Mouse (Mus musculus): ENCODE measurements around the gene Pgm2. TPM values are rescaled to one million over a fixed set of nuclear protein-coding genes. Genes with fewer than 3 reads are reported as not detected.

Gene Pgm2
- 22.8 and 29.3 TPM in 2 replicates for polyA plus RNA-seq (2014; fragmentation: Nextera tagmentation; extraction: Ambion mirVana)

GRCm38 (mm10) chr5:64092748-64093292 lies at the start of gene Pgm2:
Gene Pgm2, plus strand, starts transcription at chr5:64092950.
- H3K27ac ChIP-seq (ENCODE audit: low read depth, low read length), result no peak within 1 kb of the TSS
- H3K27me3 ChIP-seq (ENCODE audit: control insufficient read depth, insufficient read depth, low read length), result no peaks in the 10 kb centered on the region
- peak within 1 kb of the TSS; percentile 70 for H3K4me3 ChIP-seq (ENCODE audit: low read depth, low read length)
- under 1% methylated on average over 39 of the region's 43 CpGs for WGBS
- H3K9ac ChIP-seq (ENCODE audit: low read length), result peak within 1 kb of the TSS; percentile 83
- H3K4me1 ChIP-seq (ENCODE audit: control insufficient read depth, insufficient read depth, low read length), result peaks cover 3% of the 10 kb centered on the region; the same call in 1 of the 2 replicates
- no peaks in the 10 kb centered on the region for H3K36me3 ChIP-seq (ENCODE audit: control insufficient read depth, insufficient read depth, low read length)
- H3K4me2 ChIP-seq, result peak within 1 kb of the TSS; percentile 83
- DNase-seq (ENCODE audit: low spot score, missing footprints), result peak; percentile 97
- no peaks in the 10 kb centered on the region for H3K9me3 ChIP-seq (ENCODE audit: control insufficient read depth, low read length)
- ATAC-seq (ENCODE audit: low FRiP score), result peak; percentile 98

GRCm38 (mm10) chr5:64043694-64044453 lies 48.9 kb upstream of the Pgm2 start:
- H3K9me3 ChIP-seq (ENCODE audit: control insufficient read depth, low read length), result no peaks in the 10 kb centered on the region
- no peak overlapping the region for H3K27ac ChIP-seq (ENCODE audit: low read depth, low read length)
- 59% methylated on average over 5 of the region's 5 CpGs for WGBS
- no peaks in the 10 kb centered on the region for H3K27me3 ChIP-seq (ENCODE audit: control insufficient read depth, insufficient read depth, low read length)
- H3K4me2 ChIP-seq, result no peak overlapping the region
- H3K4me1 ChIP-seq (ENCODE audit: control insufficient read depth, insufficient read depth, low read length), result 0 out of 2 replicates have a peak, but pooled peaks cover 2% of the 10 kb centered on the region
- ATAC-seq (ENCODE audit: low FRiP score) (peak; percentile 59; the same call in 1 of the 2 replicates), DNase-seq (ENCODE audit: low spot score, missing footprints) (no peak)
- no peaks in the 10 kb centered on the region for H3K36me3 ChIP-seq (ENCODE audit: control insufficient read depth, insufficient read depth, low read length)
- H3K4me3 ChIP-seq (ENCODE audit: low read depth, low read length), result no peak overlapping the region
- H3K9ac ChIP-seq (ENCODE audit: low read length), result no peak overlapping the region

GRCm38 (mm10) chr5:64044790-64045189 lies 48.0 kb upstream of the Pgm2 start:
- WGBS, result 90% methylated on average over 18 of the region's 18 CpGs
- no peak overlapping the region for H3K27ac ChIP-seq (ENCODE audit: low read depth, low read length)
- H3K9ac ChIP-seq (ENCODE audit: low read length), result no peak overlapping the region
- no peak for DNase-seq (ENCODE audit: low spot score, missing footprints)
- ATAC-seq (ENCODE audit: low FRiP score), result no peak
- no peak overlapping the region for H3K4me3 ChIP-seq (ENCODE audit: low read depth, low read length)
- no peak overlapping the region for H3K4me2 ChIP-seq
- H3K9me3 ChIP-seq (ENCODE audit: control insufficient read depth, low read length), result no peaks in the 10 kb centered on the region
- no peaks in the 10 kb centered on the region for H3K27me3 ChIP-seq (ENCODE audit: control insufficient read depth, insufficient read depth, low read length)
- no peaks in the 10 kb centered on the region for H3K36me3 ChIP-seq (ENCODE audit: control insufficient read depth, insufficient read depth, low read length)
- 0 out of 2 replicates have a peak, but pooled peaks cover 2% of the 10 kb centered on the region for H3K4me1 ChIP-seq (ENCODE audit: control insufficient read depth, insufficient read depth, low read length)

GRCm38 (mm10) chr5:64045502-64045901 lies 47.2 kb upstream of the Pgm2 start:
- ATAC-seq (ENCODE audit: low FRiP score), result peak; percentile 52; the same call in 1 of the 2 replicates
- 83% methylated on average over 8 of the region's 8 CpGs for WGBS
- Histone ChIP-seq H3K9me3 (ENCODE audit: control insufficient read depth, low read length) (no peaks in the 10 kb centered on the region), H3K9ac (ENCODE audit: low read length) (no peak overlapping the region), H3K4me1 (ENCODE audit: control insufficient read depth, insufficient read depth, low read length) (0 out of 2 replicates have a peak, but pooled peaks cover 2% of the 10 kb centered on the region), H3K27me3 (ENCODE audit: control insufficient read depth, insufficient read depth, low read length) (no peaks in the 10 kb centered on the region), H3K36me3 (ENCODE audit: control insufficient read depth, insufficient read depth, low read length) (no peaks in the 10 kb centered on the region), H3K27ac (ENCODE audit: low read depth, low read length) (no peak overlapping the region), H3K4me3 (ENCODE audit: low read depth, low read length) (no peak overlapping the region), H3K4me2 (no peak overlapping the region)
- DNase-seq (ENCODE audit: low spot score, missing footprints), result no peak

GRCm38 (mm10) chr5:64046995-64047394 lies 45.8 kb upstream of the Pgm2 start:
- H3K9me3 ChIP-seq (ENCODE audit: control insufficient read depth, low read length), result no peaks in the 10 kb centered on the region
- H3K36me3 ChIP-seq (ENCODE audit: control insufficient read depth, insufficient read depth, low read length), result no peaks in the 10 kb centered on the region
- H3K27me3 ChIP-seq (ENCODE audit: control insufficient read depth, insufficient read depth, low read length), result no peaks in the 10 kb centered on the region
- H3K4me2 ChIP-seq, result no peak overlapping the region
- H3K4me1 ChIP-seq (ENCODE audit: control insufficient read depth, insufficient read depth, low read length), result 0 out of 2 replicates have a peak, but pooled peaks cover 2% of the 10 kb centered on the region
- ATAC-seq (ENCODE audit: low FRiP score) (no peak), DNase-seq (ENCODE audit: low spot score, missing footprints) (no peak)
- no peak overlapping the region for H3K4me3 ChIP-seq (ENCODE audit: low read depth, low read length)
- no peak overlapping the region for H3K27ac ChIP-seq (ENCODE audit: low read depth, low read length)
- no peak overlapping the region for H3K9ac ChIP-seq (ENCODE audit: low read length)
- WGBS, result 82% methylated on average over 11 of the region's 11 CpGs

GRCm38 (mm10) chr5:64047921-64048320 lies 44.8 kb upstream of the Pgm2 start:
- no peak overlapping the region for H3K4me3 ChIP-seq (ENCODE audit: low read depth, low read length)
- H3K4me1 ChIP-seq (ENCODE audit: control insufficient read depth, insufficient read depth, low read length), result 0 out of 2 replicates have a peak, but pooled peaks cover 2% of the 10 kb centered on the region
- no peak for DNase-seq (ENCODE audit: low spot score, missing footprints)
- ATAC-seq (ENCODE audit: low FRiP score), result no peak
- H3K27ac ChIP-seq (ENCODE audit: low read depth, low read length), result no peak overlapping the region
- H3K36me3 ChIP-seq (ENCODE audit: control insufficient read depth, insufficient read depth, low read length), result no peaks in the 10 kb centered on the region
- no peaks in the 10 kb centered on the region for H3K27me3 ChIP-seq (ENCODE audit: control insufficient read depth, insufficient read depth, low read length)
- WGBS, result 70% methylated on average over 6 of the region's 6 CpGs
- H3K9ac ChIP-seq (ENCODE audit: low read length), result no peak overlapping the region
- no peaks in the 10 kb centered on the region for H3K9me3 ChIP-seq (ENCODE audit: control insufficient read depth, low read length)
- no peak overlapping the region for H3K4me2 ChIP-seq

- Histone ChIP-seq H3K4me3 (ENCODE audit: low read depth, low read length) (no peak overlapping the region), H3K4me1 (ENCODE audit: control insufficient read depth, insufficient read depth, low read length) (0 out of 2 replicates have a peak, but pooled peaks cover 2% of the 10 kb centered on the region), H3K9me3 (ENCODE audit: control insufficient read depth, low read length) (no peaks in the 10 kb centered on the region), H3K27me3 (ENCODE audit: control insufficient read depth, insufficient read depth, low read length) (no peaks in the 10 kb centered on the region), H3K4me2 (no peak overlapping the region), H3K9ac (ENCODE audit: low read length) (no peak overlapping the region), H3K36me3 (ENCODE audit: control insufficient read depth, insufficient read depth, low read length) (no peaks in the 10 kb centered on the region), H3K27ac (ENCODE audit: low read depth, low read length) (no peak overlapping the region)
- 58% methylated on average over 3 of the region's 3 CpGs for WGBS
- DNase-seq (ENCODE audit: low spot score, missing footprints) (no peak), ATAC-seq (ENCODE audit: low FRiP score) (no peak)
Observed at GRCm38 (mm10) chr5:64048605-64049004, 44.1 kb upstream of the Pgm2 start.

GRCm38 (mm10) chr5:64049256-64049655 lies 43.5 kb upstream of the Pgm2 start:
- Histone ChIP-seq H3K4me3 (ENCODE audit: low read depth, low read length) (no peak overlapping the region), H3K4me2 (no peak overlapping the region), H3K27ac (ENCODE audit: low read depth, low read length) (no peak overlapping the region), H3K4me1 (ENCODE audit: control insufficient read depth, insufficient read depth, low read length) (0 out of 2 replicates have a peak, but pooled peaks cover 2% of the 10 kb centered on the region), H3K9ac (ENCODE audit: low read length) (no peak overlapping the region), H3K36me3 (ENCODE audit: control insufficient read depth, insufficient read depth, low read length) (no peaks in the 10 kb centered on the region), H3K9me3 (ENCODE audit: control insufficient read depth, low read length) (no peaks in the 10 kb centered on the region), H3K27me3 (ENCODE audit: control insufficient read depth, insufficient read depth, low read length) (no peaks in the 10 kb centered on the region)
- DNase-seq (ENCODE audit: low spot score, missing footprints) (no peak), ATAC-seq (ENCODE audit: low FRiP score) (no peak)
- 91% methylated on average over 5 of the region's 5 CpGs for WGBS

GRCm38 (mm10) chr5:64053010-64053409 lies 39.7 kb upstream of the Pgm2 start:
- WGBS, result 94% methylated on average over 5 of the region's 5 CpGs
- no peak overlapping the region for H3K27ac ChIP-seq (ENCODE audit: low read depth, low read length)
- H3K4me2 ChIP-seq, result no peak overlapping the region
- DNase-seq (ENCODE audit: low spot score, missing footprints) (peak; percentile 35), ATAC-seq (ENCODE audit: low FRiP score) (no peak)
- H3K9ac ChIP-seq (ENCODE audit: low read length), result no peak overlapping the region
- H3K9me3 ChIP-seq (ENCODE audit: control insufficient read depth, low read length), result peaks cover 4% of the 10 kb centered on the region; the same call in 1 of the 2 replicates
- H3K4me3 ChIP-seq (ENCODE audit: low read depth, low read length), result no peak overlapping the region
- no peaks in the 10 kb centered on the region for H3K36me3 ChIP-seq (ENCODE audit: control insufficient read depth, insufficient read depth, low read length)
- no peaks in the 10 kb centered on the region for H3K4me1 ChIP-seq (ENCODE audit: control insufficient read depth, insufficient read depth, low read length)
- H3K27me3 ChIP-seq (ENCODE audit: control insufficient read depth, insufficient read depth, low read length), result no peaks in the 10 kb centered on the region

Data from midbrain, embryonic 11.5 days (tissue).